Mouse (Mus musculus) CH12.LX (cell line): ENCODE results near the gene 5730522E02Rik. TPM values are rescaled to one million over a fixed set of nuclear protein-coding genes. Genes with fewer than 3 reads are reported as not detected.

ENCODE experiments used
- DNase-seq: peaks from one replicate; pipeline ENCODE4 v3.0.0-alpha.2; 2013; ENCODE audit errors: extremely low read depth
- H3K27ac ChIP-seq: 2 replicates; pipeline ENCODE4 v1.5.1; 2012; ENCODE audit warnings: low read depth, mild to moderate bottlenecking, control low read depth, moderate library complexity; ENCODE audit not compliant: insufficient read depth
- H3K27me3 ChIP-seq: replicated peaks from 2 replicates; pipeline ENCODE3; 2012; ENCODE audit warnings: inconsistent platforms
- H3K36me3 ChIP-seq, 2 experiments: replicated peaks in 1 of 2; 2 replicates each; pipeline versions ENCODE3 to v1.6.1; 2012; ENCODE audit warnings: inconsistent platforms in 1 of 2, low read length in 1 of 2, mild to moderate bottlenecking in 1 of 2, mixed read lengths in 1 of 2, moderate library complexity in 1 of 2; ENCODE audit not compliant: control insufficient read depth in 1 of 2, insufficient read depth in 1 of 2
- H3K4me1 ChIP-seq, 2 experiments: 2 replicates each; pipeline ENCODE4 v1.6.1; 2012; ENCODE audit warnings: inconsistent platforms in 1 of 2, moderate library complexity in 1 of 2; ENCODE audit not compliant: insufficient read depth in 2 of 2, control insufficient read depth in 1 of 2
- H3K4me2 ChIP-seq: 2 replicates; pipeline ENCODE4 v1.6.1; 2012; ENCODE audit warnings: low read depth, mild to moderate bottlenecking, control low read depth; ENCODE audit not compliant: poor library complexity, insufficient read depth, severe bottlenecking
- H3K4me3 ChIP-seq, 3 experiments: fragments of 150-350 bp in 1 of 3; sonication (generic) in 1 of 3; replicated peaks in 1 of 3; 2 replicates each; pipeline versions ENCODE3 to v1.5.1; 2011 to 2012; ENCODE audit warnings: low read depth in 2 of 3, low read length in 2 of 3, mild to moderate bottlenecking in 2 of 3, moderate library complexity in 2 of 3, control low read depth in 1 of 3, improper control_type of control experiment in 1 of 3, inconsistent platforms in 1 of 3, mixed read lengths in 1 of 3; ENCODE audit not compliant: poor library complexity in 1 of 3
- H3K79me2 ChIP-seq: replicated peaks from 2 replicates; pipeline ENCODE4 v1.6.1; 2012; ENCODE audit warnings: mild to moderate bottlenecking, moderate library complexity; ENCODE audit not compliant: control insufficient read depth, poor library complexity, insufficient read depth, severe bottlenecking; ENCODE audit errors: extremely low read depth
- H3K9ac ChIP-seq: 2 replicates; pipeline ENCODE4 v1.6.1; 2012; ENCODE audit warnings: low read depth, mild to moderate bottlenecking, control low read depth, moderate library complexity; ENCODE audit not compliant: insufficient read depth
- H3K9me3 ChIP-seq: replicated peaks from 2 replicates; pipeline ENCODE3; 2012; ENCODE audit warnings: low read length, inconsistent platforms, mixed read lengths
- CHD1 ChIP-seq: IDR thresholded peaks from 2 replicates; pipeline ENCODE4 v1.6.1; 2012; ENCODE audit warnings: low read depth, low read length, improper control_type of control experiment, inconsistent platforms
- CTCF ChIP-seq, 2 experiments: IDR thresholded peaks in 1 of 2; conservative IDR thresholded peaks in 1 of 2; 2 replicates each; pipeline ENCODE4 v1.5.1; 2011 to 2012; ENCODE audit warnings: low read depth in 2 of 2, low read length in 2 of 2, improper control_type of control experiment in 1 of 2, inconsistent platforms in 1 of 2, mild to moderate bottlenecking in 1 of 2, moderate library complexity in 1 of 2
- ELF1 ChIP-seq: IDR thresholded peaks from 2 replicates; pipeline ENCODE4 v1.6.1; 2014; ENCODE audit warnings: low read depth, mild to moderate bottlenecking, inconsistent platforms, low read length, improper control_type of control experiment
- ETS1 ChIP-seq: conservative IDR thresholded peaks from 2 replicates; pipeline ENCODE4 v1.6.1; 2012; ENCODE audit warnings: low read depth, mild to moderate bottlenecking, inconsistent platforms, low read length, improper control_type of control experiment, moderate library complexity
- GABPA ChIP-seq: IDR thresholded peaks from 2 replicates; pipeline ENCODE4 v1.6.1; 2012; ENCODE audit warnings: low read depth, low read length, improper control_type of control experiment, inconsistent platforms; ENCODE audit not compliant: insufficient replicate concordance
- JUND ChIP-seq: conservative IDR thresholded peaks from 2 replicates; pipeline ENCODE4 v1.6.1; 2011; ENCODE audit warnings: low read depth, low read length, improper control_type of control experiment
- KAT2A ChIP-seq: IDR thresholded peaks from 2 replicates; pipeline ENCODE4 v1.6.1; 2012; ENCODE audit warnings: low read length, improper control_type of control experiment, inconsistent platforms; ENCODE audit not compliant: insufficient replicate concordance
- NRF1 ChIP-seq: IDR thresholded peaks from 2 replicates; pipeline ENCODE4 v1.6.1; 2014; ENCODE audit warnings: low read depth, mild to moderate bottlenecking, inconsistent platforms, low read length, improper control_type of control experiment, moderate library complexity
- PAX5 ChIP-seq: IDR thresholded peaks from 2 replicates; pipeline ENCODE4 v1.6.1; 2012; ENCODE audit warnings: low read length, inconsistent platforms, mixed read lengths
- POLR2AphosphoS2 ChIP-seq: IDR thresholded peaks from 2 replicates; pipeline ENCODE4 v1.6.1; 2011; ENCODE audit warnings: low read depth, low read length, improper control_type of control experiment
- SIN3A ChIP-seq: IDR thresholded peaks from 2 replicates; pipeline ENCODE4 v1.6.1; 2012; ENCODE audit warnings: low read length, improper control_type of control experiment, inconsistent platforms
- TBP ChIP-seq: conservative IDR thresholded peaks from 2 replicates; pipeline ENCODE4 v1.6.1; 2011; ENCODE audit warnings: low read depth, low read length, improper control_type of control experiment
- UBTF ChIP-seq: IDR thresholded peaks from 2 replicates; pipeline ENCODE4 v1.6.1; 2012; ENCODE audit warnings: low read depth, mild to moderate bottlenecking, inconsistent platforms, low read length, improper control_type of control experiment, moderate library complexity
- USF1 ChIP-seq: IDR thresholded peaks from 2 replicates; pipeline ENCODE4 v1.6.1; 2014; ENCODE audit warnings: low read depth, mild to moderate bottlenecking, inconsistent platforms, low read length, improper control_type of control experiment
- USF2 ChIP-seq: conservative IDR thresholded peaks from 2 replicates; pipeline ENCODE4 v1.6.1; 2011; ENCODE audit warnings: low read depth, low read length, improper control_type of control experiment
- ZC3H11A ChIP-seq: IDR thresholded peaks from 2 replicates; pipeline ENCODE4 v1.6.1; 2012; ENCODE audit warnings: low read depth, mild to moderate bottlenecking, inconsistent platforms, low read length, improper control_type of control experiment
- ZKSCAN1 ChIP-seq: IDR thresholded peaks from 2 replicates; pipeline ENCODE4 v1.6.1; 2012; ENCODE audit warnings: low read depth, inconsistent platforms, low read length, improper control_type of control experiment, borderline replicate concordance
- dilution Hi-C: fragments of 300-500 bp; cut with MboI; formaldehyde crosslinking; loops from 2 replicates; pipeline ENCODE4 v1.14.3; 2020; ENCODE audit warnings: low sequenced_read_pairs; ENCODE audit not compliant: extremely low pct_unique_long_range_greater_than_20kb, extremely low pct_ligation_motif_present
- in situ Hi-C: fragments of 300-500 bp; cut with MboI; formaldehyde crosslinking; loops from 3 replicates; pipeline ENCODE4 v1.14.3; 2019; ENCODE audit warnings: low sequenced_read_pairs, low pct_ligation_motif_present, low pct_unique_long_range_greater_than_20kb, mixed read lengths
- polyA plus RNA-seq: library from polyadenylated mRNA; unstranded; fragments of >175 nt; gene quantifications from 2 replicates; pipeline ENCODE4 v1.2.1, GENCODE M21; 2012; ENCODE audit warnings: low read depth; ENCODE audit not compliant: insufficient read length
- total RNA-seq, 2 experiments: library from RNA; depleted of rRNA; stranded (reverse); fragments of 300-350 nt in 1 of 2; fragments of >200 nt in 1 of 2; gene quantifications; 2 replicates each; pipeline ENCODE4 v1.2.3; 2012 to 2014

The 5730522E02Rik gene
- total and polyA plus RNA-seq, 3 experiments: not detected

- H3K9me3 ChIP-seq: no peaks in the 10 kb centered on the region
- no peaks in the 10 kb centered on the region for H3K4me1 ChIP-seq
- no peaks in the 10 kb centered on the region for H3K36me3 ChIP-seq
- no peaks in the 10 kb centered on the region for H3K79me2 ChIP-seq
- no peaks in the 10 kb centered on the region for H3K27me3 ChIP-seq
- dilution Hi-C loops (no loop called here), in situ Hi-C loops (no loop called here)
- no peak for DNase-seq
- no peak for TF ChIP-seq ELF1
- TF ChIP-seq USF2: no peak
- TF ChIP-seq CTCF (conservative IDR thresholded peaks at IDR 0.05 in 1 of 2, IDR thresholded peaks at IDR 0.05 in 1 of 2; ENCODE audit: low read depth in 2 of 2, low read length in 2 of 2): no peak
- no peak for TF ChIP-seq JUND
- TF ChIP-seq PAX5: no peak
- TF ChIP-seq ZC3H11A: no peak
- no peak for TF ChIP-seq USF1
- TF ChIP-seq POLR2AphosphoS2: no peak
- TF ChIP-seq CHD1: no peak
- TF ChIP-seq TBP: no peak
- no peak for TF ChIP-seq UBTF
- TF ChIP-seq KAT2A: no peak
- TF ChIP-seq ETS1: no peak
- no peak for TF ChIP-seq NRF1
- no peak for TF ChIP-seq SIN3A
- no peak for TF ChIP-seq ZKSCAN1
- H3K4me2 ChIP-seq: no peak overlapping the region
- no peak overlapping the region for H3K27ac ChIP-seq
- no peak overlapping the region for H3K9ac ChIP-seq
- no peak overlapping the region for H3K4me3 ChIP-seq
Measured at GRCm38 (mm10) chr11:25819789-25820188, 390.8 kb downstream of the 5730522E02Rik start.

GRCm38 (mm10) chr11:25813446-25813845 is 397.1 kb downstream of the 5730522E02Rik start:
- H3K36me3 ChIP-seq: no peaks in the 10 kb centered on the region

More at GRCm38 (mm10) chr11:25813446-25813845, 397.1 kb downstream of the 5730522E02Rik start:
- Histone ChIP-seq H3K27ac (no peak overlapping the region), H3K9me3 (no peaks in the 10 kb centered on the region), H3K4me3 (no peak overlapping the region), H3K27me3 (no peaks in the 10 kb centered on the region), H3K4me1 (peaks cover 0 to 8% of the 10 kb centered on the region in 2 experiments; a peak in 2 of 4 replicates), H3K4me2 (no peak overlapping the region), H3K9ac (no peak overlapping the region), H3K79me2 (no peaks in the 10 kb centered on the region)
- dilution Hi-C loops (no loop called here), in situ Hi-C loops (no loop called here)
- TF ChIP-seq UBTF (peak; percentile 66; the same call in 1 of the 2 replicates), TBP (peak; percentile 93), NRF1 (no peak), ZC3H11A (no peak), USF2 (no peak), GABPA (no peak)
- peak; percentile 9 for DNase-seq
